ENCODE assay signal across 30 mouse cellular contexts in genomic region chr4:123340232-123340631, GRCm38 (mm10). TPM values are rescaled to one million over a fixed set of nuclear protein-coding genes. Genes with fewer than 3 reads are reported as not detected.
DNase-seq lines count a peak whose midpoint lies in the region; ATAC-seq and TF ChIP-seq lines count a peak whose summit lies in the region.
"Had no signal": no experiment of that assay in that cellular context is flagged by ENCODE, and none has a peak within 500 bp of the region (broad histone marks: within the 10 kb centered on the region; RNA-seq: fewer than 3 reads in every experiment).

No protein-coding gene starts in this region.

- DNase-seq in heart, adult 11 months = peak; percentile 89
- no peak for DNase-seq in heart, postnatal 14 days
- peak; percentile 44 for DNase-seq in ZHBTc4 (ENCODE audit: low read depth, low spot score)
- no peak for DNase-seq in layer of hippocampus, postnatal 36 days
- DNase-seq in heart, adult 9 months (ENCODE audit: low spot score in 2 of 2) = no peak
- DNase-seq: adrenal gland, postnatal 25 days; cerebellum, adult 2 months; gastrocnemius, postnatal 36 days; kidney, adult 2 months; kidney, postnatal 10 days; left cerebral cortex, postnatal 4 days; lung, adult 18-20 months; lung, postnatal 36 days; right cerebral cortex, adult 18-20 months; thymus, adult 18-20 months had no signal

- WGBS in small intestine, adult 2 months = 68% methylated on average over 5 of the region's 5 CpGs

- H3K4me1 ChIP-seq in E14TG2a.4 (replicated peaks; ENCODE audit: low read depth, low read length) = peaks cover 50% of the 10 kb centered on the region
- peaks cover 8% of the 10 kb centered on the region for H3K4me1 ChIP-seq in small intestine, adult 2 months (ENCODE audit: control insufficient read depth, insufficient read depth, insufficient read length, low read length)

- H3K4me3 ChIP-seq in E14TG2a.4 (replicated peaks; ENCODE audit: low read length) = peak overlapping the region; percentile 24
- H3K4me3 ChIP-seq in small intestine, adult 2 months (ENCODE audit: low read depth, low read length) = peak overlapping the region; percentile 25
- H3K4me3 ChIP-seq: heart, embryonic 12.5 days; hindbrain, embryonic 13.5 days; layer of hippocampus, adult 2 months; left cerebral cortex, adult 2 months; neural tube, embryonic 12.5 days had no signal

- TF ChIP-seq POLR2A in small intestine, adult 2 months (IDR thresholded peaks at IDR 0.05; ENCODE audit: low read depth, low read length) = no peak

- no peak overlapping the region for H3K27ac ChIP-seq in small intestine, adult 2 months (ENCODE audit: insufficient read depth, low read depth, low read length)
- H3K27ac ChIP-seq: hindbrain, embryonic 13.5 days; layer of hippocampus, adult 2 months; left cerebral cortex, adult 2 months; neural tube, embryonic 12.5 days had no signal

- no peak for TF ChIP-seq CTCF in E14TG2a.4 (conservative IDR thresholded peaks at IDR 0.05; ENCODE audit: low read length)
- no peak for TF ChIP-seq CTCF in small intestine, adult 2 months (IDR thresholded peaks at IDR 0.05; ENCODE audit: extremely low read depth, insufficient read length, insufficient replicate concordance, low read depth, low read length)

- no peak for ATAC-seq in cerebellum, adult (ENCODE audit: insufficient number of reproducible peaks, low FRiP score, low TSS enrichment)
- ATAC-seq: activated CD4-positive, CD25-positive, alpha-beta regulatory T cell, adult 4 months; inflammation-experienced regulatory T-cells, adult 6 months had no signal

- H3K9me3 ChIP-seq in E14TG2a.4 (ENCODE audit: low read length) = no peaks in the 10 kb centered on the region
- H3K9me3 ChIP-seq: heart, embryonic 12.5 days; hindbrain, embryonic 13.5 days; neural tube, embryonic 12.5 days had no signal

- no peaks in the 10 kb centered on the region for H3K36me3 ChIP-seq in E14TG2a.4 (ENCODE audit: insufficient read depth, low read length)
- H3K36me3 ChIP-seq in small intestine, adult 2 months (ENCODE audit: control insufficient read depth, insufficient read depth, low read length) = no peaks in the 10 kb centered on the region
- H3K36me3 ChIP-seq: heart, embryonic 12.5 days; hindbrain, embryonic 13.5 days; neural tube, embryonic 12.5 days had no signal

- H3K27me3 ChIP-seq in E14TG2a.4 (ENCODE audit: insufficient read depth, low read length) = peaks cover 28% of the 10 kb centered on the region
- peaks cover 6% of the 10 kb centered on the region; the same call in 1 of the 2 replicates for H3K27me3 ChIP-seq in small intestine, adult 2 months (ENCODE audit: control insufficient read depth, insufficient read depth, low read length)

- intact Hi-C loops in heart, postnatal 14 days (cut with DNase I) = loop anchor here (5.0 kb wide), 1 partner anchor 33 kb away; no protein-coding TSS in a partner anchor

RNA-seq across cellular contexts. Expression of gene Bmp8a, which starts 2.8 kb away (rescaled TPM):
- under 1 TPM; 0.10 to 0.12 TPM for total RNA-seq in heart, postnatal 14 days (2021)
- 23.9 and 72.2 TPM in 2 replicates for polyA plus RNA-seq in small intestine, adult 2 months (2012; rRNA removed)
- total RNA-seq in layer of hippocampus, postnatal 36 days (2021) = not detected
- total RNA-seq: adrenal gland, postnatal 25 days; liver, adult 2 months had no signal
- polyA plus RNA-seq: activated CD4-positive, CD25-positive, alpha-beta regulatory T cell, adult 4 months; inflammation-experienced regulatory T-cells, adult 6 months; liver, adult 2 months; stomach, embryonic 14.5 days had no signal

RNA-seq across cellular contexts. Expression of gene Oxct2a, which starts 16.8 kb away (rescaled TPM):
- not detected for total RNA-seq in heart, postnatal 14 days (2021)
- polyA plus RNA-seq in small intestine, adult 2 months (2012; rRNA removed) = 1.1 and 3.4 TPM in 2 replicates
- total RNA-seq in layer of hippocampus, postnatal 36 days (2021) = under 1 TPM in 1 of 2 experiments, not detected in 1; 0.20 TPM
- total RNA-seq: adrenal gland, postnatal 25 days; heart, postnatal 25 days; layer of hippocampus, adult 2 months; left cerebral cortex, adult 2 months; liver, adult 2 months had no signal
- polyA plus RNA-seq: activated CD4-positive, CD25-positive, alpha-beta regulatory T cell, adult 4 months; cerebellum, adult 2 months; forebrain, embryonic 11.5 days; heart, embryonic 12.5 days; hindbrain, embryonic 13.5 days; inflammation-experienced regulatory T-cells, adult 6 months; liver, adult 2 months; midbrain, embryonic 11.5 days; neural tube, embryonic 12.5 days; stomach, embryonic 14.5 days had no signal

Comparison
In these comparisons a context has a peak if more than half of its experiments do, and no peak if none do; other contexts are left out.
1. DNase-seq: peak in heart, adult 11 months (single experiment) and ZHBTc4 (single experiment); none in heart, postnatal 14 days (0 of 2), layer of hippocampus, postnatal 36 days (0 of 2) and heart, adult 9 months (0 of 2).